Mouse (Mus musculus) lung, postnatal 10 days (tissue): ENCODE measurements around the gene Gm15448.
A peak's percentile ranks its signal among the peaks of the same experiment; 100 is the strongest.
"Not testable (repeated sequence)": the region's sequence is repeated elsewhere in the genome, so short reads cannot be mapped to it uniquely, and the experiment has no call there.

Experiments
- DNase-seq: peaks from one replicate; pipeline ENCODE4 v3.0.0; 2021

Gm15448 gene

DNA sequence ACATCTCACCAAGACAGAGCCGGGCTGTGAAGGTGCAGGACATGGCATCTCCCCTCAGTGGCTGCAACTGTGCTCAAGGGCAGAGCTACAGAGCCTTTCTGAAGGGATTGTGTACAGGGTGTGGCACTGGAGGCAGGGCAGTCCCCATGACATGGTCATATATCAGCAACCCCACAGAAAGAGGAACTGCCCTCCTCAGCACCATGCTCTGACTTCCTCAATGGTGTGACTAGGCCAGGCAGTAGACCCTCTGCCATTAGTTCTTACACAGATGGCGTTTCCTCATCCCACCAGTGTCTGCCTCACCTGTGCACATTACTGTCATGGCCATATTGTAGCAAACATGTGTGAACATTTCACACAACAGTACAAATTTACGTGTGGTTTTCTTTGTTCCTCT lies at the start of gene Gm15448:
Gm15448 (minus strand) TSS at position 89 of the 400 bp plus-strand sequence.
- not testable (repeated sequence) for DNase-seq

DNA sequence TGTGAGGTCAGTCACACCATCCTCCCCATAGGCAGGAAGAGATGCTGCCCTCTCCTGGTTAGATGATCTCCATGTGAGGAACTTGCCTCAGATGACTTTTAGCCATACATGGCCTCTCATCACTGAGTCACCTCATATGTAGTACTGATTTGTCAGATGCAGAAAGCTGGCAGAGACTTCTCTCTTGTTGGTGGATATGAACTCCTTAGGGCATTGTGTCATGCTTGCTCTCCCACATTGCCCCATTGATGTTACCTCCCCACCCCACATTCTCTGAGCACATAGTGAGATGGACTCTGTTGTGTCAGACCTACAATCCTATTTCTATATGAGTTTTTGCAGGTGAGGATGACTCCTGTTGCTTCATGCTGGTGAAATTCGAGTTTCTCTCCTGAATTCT lies 49.5 kb upstream of the Gm15448 start:
- not testable (repeated sequence) for DNase-seq

DNA sequence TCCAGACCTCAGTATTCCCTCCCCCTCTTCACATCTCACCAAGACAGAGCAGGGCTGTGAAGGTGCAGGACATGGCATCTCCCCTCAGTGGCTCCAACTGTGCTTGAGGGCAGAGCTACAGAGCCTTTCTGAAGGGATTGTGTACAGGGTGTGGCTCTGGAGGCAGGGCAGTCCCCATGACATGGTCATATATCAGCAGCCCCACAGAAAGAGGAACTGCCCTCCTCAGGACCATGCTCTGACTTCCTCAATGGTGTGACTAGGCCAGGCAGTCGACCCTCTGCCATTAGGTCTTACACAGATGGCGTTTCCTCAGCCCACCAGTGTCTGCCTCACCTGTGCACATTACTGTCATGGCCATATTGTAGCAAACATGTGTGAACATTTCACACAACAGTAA lies 19.5 kb upstream of the Gm15448 start, which contains the start of gene Pira2:
Pira2 (minus strand) TSS at position 101 of the 400 bp plus-strand sequence.
- not testable (repeated sequence) for DNase-seq

DNA sequence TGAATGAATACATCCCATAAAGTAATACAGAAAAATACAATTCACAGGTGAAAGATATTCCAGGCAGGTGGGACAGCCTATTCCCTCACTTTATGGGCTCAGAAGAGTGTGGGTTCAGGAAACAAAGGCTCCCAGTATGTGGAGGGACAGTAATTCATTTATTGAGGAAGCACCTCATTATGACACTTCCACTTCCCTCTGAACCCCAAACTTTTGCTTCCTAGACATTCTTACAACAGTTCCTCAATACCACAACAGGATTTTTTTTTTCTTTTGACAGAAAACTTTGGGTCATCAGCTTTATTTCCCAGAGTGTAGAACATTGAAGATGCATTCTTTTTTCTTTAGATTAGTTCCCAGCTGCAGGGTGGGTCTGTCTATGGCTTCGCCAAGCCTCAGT lies 12.4 kb upstream of the Gm15448 start:
- not testable (repeated sequence) for DNase-seq

DNA sequence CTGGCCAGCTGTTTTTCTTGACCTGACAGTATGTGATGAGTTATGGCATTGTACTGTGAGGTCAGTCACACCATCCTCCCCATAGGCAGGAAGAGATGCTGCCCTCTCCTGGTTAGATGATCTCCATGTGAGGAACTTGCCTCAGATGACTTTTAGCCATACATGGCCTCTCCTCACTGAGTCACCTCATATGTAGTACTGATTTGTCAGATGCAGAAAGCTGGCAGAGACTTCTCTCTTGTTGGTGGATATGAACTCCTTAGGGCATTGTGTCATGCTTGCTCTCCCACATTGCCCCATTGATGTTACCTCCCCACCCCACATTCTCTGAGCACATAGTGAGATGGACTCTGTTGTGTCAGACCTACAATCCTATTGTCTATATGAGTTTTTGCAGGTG lies 5.1 kb upstream of the Gm15448 start:
- not testable (repeated sequence) for DNase-seq

DNA sequence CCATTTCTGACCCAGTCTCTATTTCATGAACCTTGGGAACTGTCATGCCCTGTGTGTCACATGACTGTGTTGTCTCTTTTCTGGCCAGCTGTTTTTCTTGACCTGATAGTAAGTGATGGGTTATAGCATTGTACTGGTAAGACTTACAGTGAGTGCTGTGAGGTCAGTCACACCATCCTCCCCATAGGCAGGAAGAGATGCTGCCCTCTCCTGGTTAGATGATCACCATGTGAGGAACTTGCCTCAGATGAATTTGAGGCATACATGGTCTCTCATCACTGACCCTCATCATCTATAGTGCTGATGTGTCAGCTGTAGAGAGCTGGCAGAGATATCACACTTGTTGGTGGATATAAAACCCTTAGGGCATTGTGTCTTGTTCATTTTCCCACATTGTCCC lies 13.6 kb downstream of the Gm15448 start:
- peak; percentile 15 for DNase-seq

DNA sequence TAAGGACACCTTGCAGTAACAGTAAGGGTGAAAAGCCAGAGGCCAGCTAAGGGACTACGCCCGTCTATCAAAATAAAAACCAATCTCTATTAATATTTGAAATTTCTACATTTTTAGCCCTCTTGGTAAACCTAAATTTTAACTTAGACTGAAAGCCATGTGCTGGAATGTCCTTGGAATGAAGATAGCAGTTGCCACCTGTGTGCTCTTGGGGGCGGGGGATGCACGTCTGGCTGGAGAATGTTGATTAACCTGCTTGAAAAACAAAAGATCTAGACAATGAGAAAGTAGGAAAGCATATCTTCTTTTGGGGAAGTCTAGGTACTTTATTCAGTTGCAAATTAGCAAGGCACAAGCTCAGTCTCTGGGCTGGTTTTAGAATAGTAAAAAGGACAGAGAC lies 22.6 kb downstream of the Gm15448 start:
- not testable (repeated sequence) for DNase-seq

DNA sequence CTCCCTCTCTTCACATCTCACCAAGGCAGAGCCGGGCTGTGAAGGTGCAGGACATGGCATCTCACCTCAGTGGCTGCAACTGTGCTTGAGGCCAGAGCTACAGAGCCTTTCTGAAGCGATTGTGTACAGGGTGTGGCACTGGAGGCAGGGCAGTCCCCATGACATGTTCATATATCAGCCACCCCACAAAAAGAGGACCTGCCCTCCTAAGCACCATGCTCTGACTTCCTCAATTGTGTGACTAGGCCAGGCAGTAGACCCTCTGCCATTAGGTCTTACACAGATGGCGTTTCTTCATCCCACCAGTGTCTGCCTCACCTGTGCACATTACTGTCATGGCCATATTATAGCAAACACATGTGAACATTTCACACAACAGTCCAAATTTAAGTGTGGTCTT lies 25.5 kb downstream of the Gm15448 start:
- not testable (repeated sequence) for DNase-seq

DNA sequence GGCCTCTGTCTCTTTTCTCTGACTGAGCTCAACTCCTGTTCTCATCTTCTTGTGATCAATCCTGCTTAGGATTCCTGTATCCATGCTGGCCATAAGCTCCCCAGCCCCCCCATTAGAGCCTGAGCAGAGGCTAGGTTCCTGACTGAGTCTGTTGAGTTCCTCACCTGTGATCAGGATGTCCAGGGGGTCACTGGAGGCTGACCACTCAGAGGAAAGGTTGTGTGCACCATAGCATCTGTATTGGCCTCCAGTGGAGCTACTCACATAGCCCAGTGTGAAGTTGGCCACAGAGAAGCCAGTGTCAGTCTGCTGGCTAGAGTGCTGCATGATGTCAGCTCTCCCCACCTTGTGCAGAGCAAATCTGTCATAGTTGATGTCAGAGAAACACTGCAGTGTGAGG lies 29.2 kb downstream of the Gm15448 start:
- DNase-seq = not testable (repeated sequence)
